Mouse (Mus musculus): Measurements from ENCODE around the gene Eid2. TPM values are rescaled to one million over a fixed set of nuclear protein-coding genes. Genes with fewer than 3 reads are reported as not detected.
A peak's percentile ranks its signal among the peaks of the same experiment; 100 is the strongest.

Eid2 gene
- polyA plus RNA-seq, 1 experiment from 2014 or later = 19.9 TPM

DNA sequence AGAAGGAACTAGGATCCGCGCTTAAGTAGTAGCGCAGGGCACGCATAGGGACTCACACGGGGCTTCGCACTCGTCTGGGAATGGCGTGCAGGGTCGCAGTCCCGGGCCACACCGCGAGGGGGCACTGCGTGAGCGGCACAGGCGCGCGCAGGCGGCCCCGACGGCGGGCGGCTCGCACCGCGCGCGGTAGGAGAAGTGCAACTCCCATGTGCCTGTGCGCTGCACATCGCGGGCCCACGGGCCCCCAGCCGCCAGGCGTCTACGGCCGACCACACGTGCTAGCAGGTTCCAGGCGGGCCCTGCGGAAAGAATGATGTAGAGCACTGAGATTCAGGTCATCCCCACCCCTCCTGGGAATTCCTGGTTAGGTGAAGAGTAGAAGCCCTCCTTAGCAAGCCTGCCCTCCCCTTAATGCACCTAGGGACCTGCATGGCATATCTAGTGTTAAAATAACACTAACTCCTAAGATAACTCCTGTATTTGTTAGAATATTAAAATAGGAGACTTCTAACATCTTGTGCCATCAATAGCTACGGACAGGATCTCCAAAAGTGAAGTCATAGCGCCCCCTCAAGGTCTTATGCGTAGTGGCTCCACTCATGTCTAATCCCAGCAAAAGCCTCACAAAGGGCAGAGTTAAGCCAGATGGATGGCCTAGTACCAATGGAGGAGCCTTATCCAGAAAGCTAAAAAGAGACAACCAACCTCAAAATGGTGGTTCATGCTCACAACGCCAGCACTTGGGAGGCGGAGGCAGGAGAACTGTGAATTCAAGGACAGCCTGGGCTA, 31.4 kb downstream of the Eid2 start:
- DNase-seq (ENCODE audit: low spot score) (peak; percentile 82), ATAC-seq (replicated peaks; ENCODE audit: insufficient number of reproducible peaks, low FRiP score, low TSS enrichment, low read depth) (no peak)
- Histone ChIP-seq H3K9me3 (replicated peaks; ENCODE audit: control insufficient read depth, low read length) (no peaks in the 10 kb centered on the region), H3K4me3 (ENCODE audit: low read depth, low read length) (0 out of 2 replicates have a peak overlapping the region, but pooled peaks have one; percentile 10), H3K27me3 (ENCODE audit: control insufficient read depth, insufficient read depth, low read length) (peaks cover 60% of the 10 kb centered on the region), H3K4me2 (ENCODE audit: low read depth, low read length) (peak overlapping the region; percentile 36; the same call in 1 of the 2 replicates), H3K4me1 (ENCODE audit: control insufficient read depth, insufficient read depth, low read length) (peaks cover 5% of the 10 kb centered on the region), H3K27ac (replicated peaks; ENCODE audit: low read depth, low read length) (no peak overlapping the region), H3K36me3 (replicated peaks; ENCODE audit: control insufficient read depth, insufficient read depth, low read depth, low read length) (no peaks in the 10 kb centered on the region), H3K9ac (replicated peaks; ENCODE audit: low read length) (peak overlapping the region; percentile 25; the same call in 1 of the 2 replicates)
- WGBS = 12% methylated on average over 43 of the region's 43 CpGs

DNA sequence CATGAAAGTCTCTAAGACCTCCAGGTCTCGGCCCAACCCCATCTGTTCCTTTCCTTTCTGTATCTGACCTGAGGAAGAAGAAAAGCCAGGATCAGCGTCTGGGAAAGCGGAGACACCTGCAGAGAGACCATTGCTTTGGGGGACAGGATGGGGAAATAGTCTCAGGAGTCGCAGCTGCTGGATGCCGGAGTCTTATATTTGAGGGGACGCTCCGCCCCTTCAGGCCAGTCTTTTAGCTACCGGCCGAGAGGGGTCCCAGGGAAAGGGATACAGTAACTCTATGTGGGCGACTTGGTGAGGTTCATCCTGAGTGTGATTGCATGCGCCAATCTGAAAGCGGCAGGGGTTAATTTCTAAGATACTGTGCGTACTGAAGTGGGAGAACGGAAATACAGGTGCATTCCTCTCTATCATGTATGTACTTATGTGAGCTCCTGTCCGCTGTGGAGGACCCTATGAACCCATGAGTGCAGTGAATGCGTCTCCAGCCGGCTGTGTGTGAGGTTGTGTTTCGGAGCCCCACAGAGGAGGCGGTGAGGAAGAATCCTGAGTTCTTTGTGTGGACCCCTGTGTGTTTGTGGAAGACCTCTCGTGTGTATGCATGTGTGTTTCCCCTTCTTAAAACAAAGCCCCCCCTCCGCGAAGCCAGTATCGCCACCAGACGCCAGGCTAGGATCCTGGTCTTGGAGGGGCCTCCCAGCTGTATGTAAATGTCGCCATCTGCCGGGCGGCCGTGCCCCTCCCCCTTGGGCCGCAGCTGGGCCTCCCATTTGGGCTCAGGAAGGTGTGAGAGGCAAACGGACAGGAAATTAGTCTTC, 34.1 kb downstream of the Eid2 start, which contains the start of gene Dll3:
Gene Dll3, minus strand, starts transcription at position 623 of the 818 bp plus-strand sequence.
- H3K36me3 ChIP-seq (replicated peaks; ENCODE audit: control insufficient read depth, insufficient read depth, low read depth, low read length) = peaks cover 7% of the 10 kb centered on the region
- H3K9ac ChIP-seq (replicated peaks; ENCODE audit: low read length) = peak within 1 kb of the TSS; percentile 51
- ATAC-seq (replicated peaks; ENCODE audit: insufficient number of reproducible peaks, low FRiP score, low TSS enrichment, low read depth) = peak; percentile 49
- H3K4me1 ChIP-seq (ENCODE audit: control insufficient read depth, insufficient read depth, low read length) = peaks cover 5% of the 10 kb centered on the region
- H3K27me3 ChIP-seq (ENCODE audit: control insufficient read depth, insufficient read depth, low read length) = peaks cover 42% of the 10 kb centered on the region
- 1% methylated on average over 30 of the region's 30 CpGs for WGBS
- no peak within 1 kb of the TSS; the same call in 1 of the 2 replicates for H3K27ac ChIP-seq (replicated peaks; ENCODE audit: low read depth, low read length)
- DNase-seq (ENCODE audit: low spot score) = peak; percentile 73
- peak within 1 kb of the TSS; percentile 28 for H3K4me3 ChIP-seq (ENCODE audit: low read depth, low read length)
- H3K4me2 ChIP-seq (ENCODE audit: low read depth, low read length) = peak within 1 kb of the TSS; percentile 54
- no peaks in the 10 kb centered on the region for H3K9me3 ChIP-seq (replicated peaks; ENCODE audit: control insufficient read depth, low read length)

- WGBS = 94% methylated on average over 10 of the region's 10 CpGs
- Histone ChIP-seq H3K9ac (replicated peaks; ENCODE audit: low read length) (no peak overlapping the region), H3K4me2 (ENCODE audit: low read depth, low read length) (no peak overlapping the region), H3K27me3 (ENCODE audit: control insufficient read depth, insufficient read depth, low read length) (peaks cover 15% of the 10 kb centered on the region), H3K4me1 (ENCODE audit: control insufficient read depth, insufficient read depth, low read length) (peaks cover 5% of the 10 kb centered on the region), H3K27ac (replicated peaks; ENCODE audit: low read depth, low read length) (no peak overlapping the region), H3K36me3 (replicated peaks; ENCODE audit: control insufficient read depth, insufficient read depth, low read depth, low read length) (peaks cover 9% of the 10 kb centered on the region), H3K9me3 (replicated peaks; ENCODE audit: control insufficient read depth, low read length) (no peaks in the 10 kb centered on the region), H3K4me3 (ENCODE audit: low read depth, low read length) (no peak overlapping the region)
- no peak for DNase-seq (ENCODE audit: low spot score)
- ATAC-seq (replicated peaks; ENCODE audit: insufficient number of reproducible peaks, low FRiP score, low TSS enrichment, low read depth) = no peak
Measured at GRCm38 (mm10) chr7:28305641-28306040, 38.0 kb downstream of the Eid2 start.

GRCm38 (mm10) chr7:28306216-28306615, 38.5 kb downstream of the Eid2 start:
- H3K4me2 ChIP-seq (ENCODE audit: low read depth, low read length) = no peak overlapping the region
- peaks cover 12% of the 10 kb centered on the region for H3K27me3 ChIP-seq (ENCODE audit: control insufficient read depth, insufficient read depth, low read length)
- no peak for DNase-seq (ENCODE audit: low spot score)
- H3K9me3 ChIP-seq (replicated peaks; ENCODE audit: control insufficient read depth, low read length) = no peaks in the 10 kb centered on the region
- no peak overlapping the region for H3K9ac ChIP-seq (replicated peaks; ENCODE audit: low read length)
- WGBS = 92% methylated on average over 8 of the region's 8 CpGs
- peaks cover 9% of the 10 kb centered on the region for H3K36me3 ChIP-seq (replicated peaks; ENCODE audit: control insufficient read depth, insufficient read depth, low read depth, low read length)
- H3K27ac ChIP-seq (replicated peaks; ENCODE audit: low read depth, low read length) = no peak overlapping the region
- peaks cover 9% of the 10 kb centered on the region for H3K4me1 ChIP-seq (ENCODE audit: control insufficient read depth, insufficient read depth, low read length)
- no peak overlapping the region for H3K4me3 ChIP-seq (ENCODE audit: low read depth, low read length)
- ATAC-seq (replicated peaks; ENCODE audit: insufficient number of reproducible peaks, low FRiP score, low TSS enrichment, low read depth) = no peak

GRCm38 (mm10) chr7:28309737-28310136, 42.1 kb downstream of the Eid2 start:
- no peak for DNase-seq (ENCODE audit: low spot score)
- Histone ChIP-seq H3K4me3 (ENCODE audit: low read depth, low read length) (no peak overlapping the region), H3K36me3 (replicated peaks; ENCODE audit: control insufficient read depth, insufficient read depth, low read depth, low read length) (peaks cover 9% of the 10 kb centered on the region), H3K27ac (replicated peaks; ENCODE audit: low read depth, low read length) (no peak overlapping the region), H3K4me2 (ENCODE audit: low read depth, low read length) (no peak overlapping the region), H3K27me3 (ENCODE audit: control insufficient read depth, insufficient read depth, low read length) (no peaks in the 10 kb centered on the region), H3K9ac (replicated peaks; ENCODE audit: low read length) (no peak overlapping the region), H3K4me1 (ENCODE audit: control insufficient read depth, insufficient read depth, low read length) (peaks cover 4% of the 10 kb centered on the region; the same call in 1 of the 2 replicates), H3K9me3 (replicated peaks; ENCODE audit: control insufficient read depth, low read length) (no peaks in the 10 kb centered on the region)
- 56% methylated on average over 9 of the region's 9 CpGs for WGBS
- ATAC-seq (replicated peaks; ENCODE audit: insufficient number of reproducible peaks, low FRiP score, low TSS enrichment, low read depth) = no peak

DNA sequence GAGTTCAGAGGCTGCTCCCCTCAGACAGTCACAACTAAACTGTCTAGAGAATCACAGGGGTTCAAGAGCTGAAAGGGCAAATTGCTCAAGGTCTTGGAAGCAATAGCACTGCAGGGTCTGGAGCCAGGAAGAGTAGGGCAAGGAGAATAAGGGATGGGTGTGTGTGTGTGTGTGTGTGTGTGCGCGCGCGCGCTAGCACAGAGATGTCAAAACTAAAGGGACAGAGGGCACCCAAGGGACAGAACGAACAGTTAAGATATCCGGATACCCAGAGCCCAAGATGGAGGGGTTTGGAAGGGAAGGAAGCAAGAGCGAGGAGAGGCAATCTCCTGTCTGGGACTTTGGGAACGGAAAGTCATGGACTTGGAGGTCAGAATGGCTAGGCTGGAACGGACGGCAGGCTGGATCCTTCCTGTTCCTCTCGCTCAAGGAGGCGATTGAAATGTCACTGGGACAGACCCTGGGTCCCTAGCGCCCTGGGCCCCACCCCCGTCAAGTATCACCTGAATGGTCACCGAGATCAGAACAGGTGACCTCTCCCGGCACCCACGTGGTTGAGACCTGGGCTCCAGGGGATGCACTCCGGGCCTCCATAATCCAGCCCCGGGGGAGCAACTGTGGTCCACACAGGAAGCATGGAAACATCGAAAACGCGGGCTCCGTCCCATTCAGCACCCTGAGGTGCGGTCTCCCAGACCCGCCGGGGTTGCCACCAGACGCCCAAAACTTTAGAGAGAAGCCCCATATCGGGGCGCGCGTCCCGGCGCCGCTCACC, 43.7 kb downstream of the Eid2 start:
- Histone ChIP-seq H3K36me3 (replicated peaks; ENCODE audit: control insufficient read depth, insufficient read depth, low read depth, low read length) (peaks cover 10% of the 10 kb centered on the region), H3K27me3 (ENCODE audit: control insufficient read depth, insufficient read depth, low read length) (no peaks in the 10 kb centered on the region), H3K9ac (replicated peaks; ENCODE audit: low read length) (peak overlapping the region; percentile 90), H3K4me3 (ENCODE audit: low read depth, low read length) (peak overlapping the region; percentile 84), H3K9me3 (replicated peaks; ENCODE audit: control insufficient read depth, low read length) (no peaks in the 10 kb centered on the region), H3K27ac (replicated peaks; ENCODE audit: low read depth, low read length) (no peak overlapping the region), H3K4me1 (ENCODE audit: control insufficient read depth, insufficient read depth, low read length) (peaks cover 4% of the 10 kb centered on the region; the same call in 1 of the 2 replicates), H3K4me2 (ENCODE audit: low read depth, low read length) (peak overlapping the region; percentile 70)
- ATAC-seq (replicated peaks; ENCODE audit: insufficient number of reproducible peaks, low FRiP score, low TSS enrichment, low read depth) (peak; percentile 2; the same call in 1 of the 2 replicates), DNase-seq (ENCODE audit: low spot score) (peak; percentile 28)
- WGBS = 7% methylated on average over 34 of the region's 35 CpGs

DNA sequence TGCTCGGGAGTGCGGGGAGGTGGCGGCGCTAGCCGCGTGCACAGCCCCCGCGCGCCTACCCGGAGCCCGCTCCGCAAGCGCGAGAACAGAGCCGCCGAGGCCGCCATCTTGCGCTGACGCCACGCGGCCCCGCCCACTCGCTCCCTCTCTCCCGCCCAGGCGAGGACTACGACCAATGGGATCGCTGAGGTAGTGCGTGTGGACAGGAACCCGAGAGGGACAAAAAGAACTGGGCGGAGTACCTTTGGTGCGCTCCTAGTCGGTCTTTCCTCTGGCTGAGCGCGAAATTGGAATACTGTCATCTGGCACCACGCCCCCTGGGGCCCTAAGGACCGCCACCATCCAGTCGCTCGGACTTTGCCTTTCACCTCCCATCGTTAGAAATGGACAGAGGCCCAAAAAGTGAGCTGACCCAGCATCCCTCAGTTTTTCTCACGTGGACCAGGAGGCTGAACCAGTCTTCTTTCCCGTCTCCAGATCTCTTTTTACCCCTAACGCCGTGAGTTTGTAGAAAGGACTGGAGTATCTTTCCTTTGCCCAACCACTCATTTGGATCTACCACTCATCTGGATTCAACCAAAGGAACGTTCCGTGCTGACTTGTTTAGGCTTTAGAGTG, 44.4 kb downstream of the Eid2 start, which contains the start of gene Timm50:
Gene Timm50, minus strand, starts transcription at position 147 of the 618 bp plus-strand sequence.
- peaks cover 16% of the 10 kb centered on the region for H3K36me3 ChIP-seq (replicated peaks; ENCODE audit: control insufficient read depth, insufficient read depth, low read depth, low read length)
- peak within 1 kb of the TSS; percentile 90 for H3K9ac ChIP-seq (replicated peaks; ENCODE audit: low read length)
- no peaks in the 10 kb centered on the region for H3K27me3 ChIP-seq (ENCODE audit: control insufficient read depth, insufficient read depth, low read length)
- peak within 1 kb of the TSS; percentile 84 for H3K4me3 ChIP-seq (ENCODE audit: low read depth, low read length)
- H3K4me2 ChIP-seq (ENCODE audit: low read depth, low read length) = peak within 1 kb of the TSS; percentile 70
- peak; percentile 98 for DNase-seq (ENCODE audit: low spot score)
- H3K9me3 ChIP-seq (replicated peaks; ENCODE audit: control insufficient read depth, low read length) = no peaks in the 10 kb centered on the region
- 2% methylated on average over 41 of the region's 45 CpGs for WGBS
- H3K27ac ChIP-seq (replicated peaks; ENCODE audit: low read depth, low read length) = no peak within 1 kb of the TSS
- H3K4me1 ChIP-seq (ENCODE audit: control insufficient read depth, insufficient read depth, low read length) = peaks cover 4% of the 10 kb centered on the region; the same call in 1 of the 2 replicates
- ATAC-seq (replicated peaks; ENCODE audit: insufficient number of reproducible peaks, low FRiP score, low TSS enrichment, low read depth) = peak; percentile 95
